Mouse (Mus musculus) E14TG2a.4 (cell line): ENCODE measurements around the gene Tmem183a.

Experiments
- H3K27me3 ChIP-seq: 2 replicates; pipeline ENCODE4 v1.6.1; 2014; ENCODE audit warnings: low read length, control low read depth; ENCODE audit not compliant: insufficient read depth
- H3K36me3 ChIP-seq: 2 replicates; pipeline ENCODE4 v1.6.1; 2014; ENCODE audit warnings: low read length, control low read depth; ENCODE audit not compliant: insufficient read depth
- H3K4me1 ChIP-seq: replicated peaks from 2 replicates; pipeline ENCODE4 v1.6.1; 2014; ENCODE audit warnings: low read depth, low read length, control low read depth
- H3K4me3 ChIP-seq: replicated peaks from 2 replicates; pipeline ENCODE4 v1.5.1; 2014; ENCODE audit warnings: mild to moderate bottlenecking, low read length
- H3K9me3 ChIP-seq: 2 replicates; pipeline ENCODE4 v1.6.1; 2014; ENCODE audit warnings: low read length, control low read depth
- CTCF ChIP-seq: conservative IDR thresholded peaks from 2 replicates; pipeline ENCODE4 v1.5.1; 2014; ENCODE audit warnings: low read length
- NANOG ChIP-seq: IDR thresholded peaks from 2 replicates; pipeline ENCODE4 v1.6.1; 2014; ENCODE audit warnings: borderline replicate concordance, low read length, mixed read lengths
- POU5F1 ChIP-seq: IDR thresholded peaks from 2 replicates; pipeline ENCODE4 v1.6.1; 2014; ENCODE audit warnings: low read length, borderline replicate concordance

Tmem183a gene

GRCm38 (mm10) chr1:134298636-134299411, 63.0 kb downstream of the Tmem183a start:
- H3K4me3 ChIP-seq = peak overlapping the region; percentile 77
- peaks cover 7% of the 10 kb centered on the region; the same call in 1 of the 2 replicates for H3K9me3 ChIP-seq
- H3K4me1 ChIP-seq = peaks cover 19% of the 10 kb centered on the region
- peaks cover 62% of the 10 kb centered on the region for H3K36me3 ChIP-seq
- TF ChIP-seq NANOG = no peak
- no peak for TF ChIP-seq CTCF
- TF ChIP-seq POU5F1 = no peak
- peaks cover 40% of the 10 kb centered on the region for H3K27me3 ChIP-seq

GRCm38 (mm10) chr1:134297265-134297664, 64.5 kb downstream of the Tmem183a start:
- H3K4me3 ChIP-seq = no peak overlapping the region
- peaks cover 47% of the 10 kb centered on the region for H3K36me3 ChIP-seq
- H3K4me1 ChIP-seq = peaks cover 18% of the 10 kb centered on the region
- no peak for TF ChIP-seq CTCF
- TF ChIP-seq NANOG = no peak
- TF ChIP-seq POU5F1 = no peak
- peaks cover 7% of the 10 kb centered on the region; the same call in 1 of the 2 replicates for H3K9me3 ChIP-seq
- H3K27me3 ChIP-seq = peaks cover 40% of the 10 kb centered on the region
